Mouse (Mus musculus) ES-Bruce4 (cell line): Measurements from ENCODE around the gene Slc25a4. TPM values are rescaled to one million over a fixed set of nuclear protein-coding genes. Genes with fewer than 3 reads are reported as not detected.
A peak's percentile ranks its signal among the peaks of the same experiment; 100 is the strongest.
"Not testable (repeated sequence)": the region's sequence is repeated elsewhere in the genome, so short reads cannot be mapped to it uniquely, and the experiment has no call there.

ENCODE experiments used
- H3K27ac ChIP-seq: 2 replicates; pipeline ENCODE4 v1.5.1; 2012; ENCODE audit warnings: low read length, inconsistent platforms; ENCODE audit not compliant: insufficient read depth
- H3K27me3 ChIP-seq: 2 replicates; pipeline ENCODE4 v1.6.1; 2012; ENCODE audit warnings: mild to moderate bottlenecking, low read length, inconsistent platforms; ENCODE audit not compliant: control insufficient read depth, poor library complexity, insufficient read depth, severe bottlenecking
- H3K36me3 ChIP-seq: 2 replicates; pipeline ENCODE4 v1.6.1; 2012; ENCODE audit warnings: inconsistent platforms, mild to moderate bottlenecking, low read length, moderate library complexity; ENCODE audit not compliant: control insufficient read depth, poor library complexity, insufficient read depth, severe bottlenecking
- H3K4me1 ChIP-seq: one replicate; pipeline ENCODE4 v1.8.1; 2011; ENCODE audit warnings: low read length; ENCODE audit not compliant: control insufficient read depth, insufficient read depth
- H3K4me3 ChIP-seq: 2 replicates; pipeline ENCODE4 v1.5.1; 2011; ENCODE audit warnings: low read depth, mild to moderate bottlenecking, low read length
- H3K9ac ChIP-seq: 2 replicates; pipeline ENCODE4 v1.6.1; 2012; ENCODE audit warnings: low read depth, mild to moderate bottlenecking, inconsistent platforms; ENCODE audit not compliant: poor library complexity, severe bottlenecking
- H3K9me3 ChIP-seq: replicated peaks from 2 replicates; pipeline ENCODE4 v1.6.1; 2012; ENCODE audit warnings: mild to moderate bottlenecking, low read length, inconsistent platforms; ENCODE audit not compliant: control insufficient read depth, poor library complexity, insufficient read depth, severe bottlenecking
- CTCF ChIP-seq: IDR thresholded peaks from one replicate; pipeline ENCODE4 v1.8.1; 2011; ENCODE audit warnings: low read depth, low read length
- EP300 ChIP-seq: IDR thresholded peaks from 2 replicates; pipeline ENCODE4 v1.6.1; 2011; ENCODE audit warnings: low read depth, low read length; ENCODE audit not compliant: insufficient read depth
- POLR2A ChIP-seq: IDR thresholded peaks from one replicate; pipeline ENCODE4 v1.8.1; 2011; ENCODE audit warnings: low read length; ENCODE audit not compliant: insufficient read depth
- polyA plus RNA-seq: library from polyadenylated mRNA; stranded (reverse); fragments of >200 nt; gene quantifications from 2 replicates; pipeline ENCODE4 v1.2.4, GENCODE M21; 2011; ENCODE audit warnings: low read depth; ENCODE audit not compliant: missing spikeins, insufficient read depth, insufficient read length

Gene Slc25a4
- polyA plus RNA-seq, 1 experiment, result 183 TPM

DNA sequence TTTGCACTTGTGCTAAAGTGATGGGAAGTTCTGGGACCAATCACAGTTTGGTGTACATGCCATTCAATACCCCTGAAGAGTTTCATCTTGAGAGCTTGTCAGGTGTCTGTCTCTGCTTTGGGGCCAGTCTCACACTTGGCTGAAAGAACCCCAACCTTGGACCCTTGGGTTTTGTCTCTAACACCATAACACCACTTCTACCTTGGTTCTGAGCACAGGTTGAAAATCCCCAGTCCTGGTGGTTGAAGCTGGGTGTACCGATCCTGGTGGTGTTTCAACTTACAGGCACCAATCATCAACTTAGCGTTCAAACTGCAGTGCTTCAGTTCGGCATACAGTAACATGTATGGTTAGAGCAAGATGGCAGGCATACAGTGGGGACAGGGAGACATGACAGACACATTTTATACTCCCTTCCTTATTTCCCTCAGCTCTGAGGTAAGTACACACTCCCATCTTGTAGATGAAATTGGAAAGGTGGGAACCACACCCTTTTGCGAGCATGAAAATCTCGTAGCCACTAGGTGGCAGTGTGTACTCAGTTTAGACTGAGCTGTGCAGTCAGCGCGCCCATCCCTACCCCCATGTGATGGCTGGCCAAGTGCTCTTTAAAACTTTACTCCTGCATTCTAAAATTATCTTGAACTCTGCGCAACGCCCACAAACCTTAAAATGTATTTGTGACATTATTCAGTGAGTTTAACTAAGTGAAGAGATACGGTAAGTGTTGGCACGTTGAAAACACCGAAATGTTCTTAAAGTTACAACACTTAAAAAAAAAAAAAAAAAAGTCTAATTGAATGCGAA, 30.7 kb upstream of the Slc25a4 start:
- Histone ChIP-seq H3K9ac (no peak overlapping the region), H3K27ac (no peak overlapping the region), H3K36me3 (no peaks in the 10 kb centered on the region), H3K4me1 (no peaks in the 10 kb centered on the region), H3K27me3 (peaks cover 2% of the 10 kb centered on the region; the same call in 1 of the 2 replicates), H3K4me3 (no peak overlapping the region), H3K9me3 (no peaks in the 10 kb centered on the region)
- TF ChIP-seq POLR2A (no peak), CTCF (peak; percentile 82), EP300 (no peak)

DNA sequence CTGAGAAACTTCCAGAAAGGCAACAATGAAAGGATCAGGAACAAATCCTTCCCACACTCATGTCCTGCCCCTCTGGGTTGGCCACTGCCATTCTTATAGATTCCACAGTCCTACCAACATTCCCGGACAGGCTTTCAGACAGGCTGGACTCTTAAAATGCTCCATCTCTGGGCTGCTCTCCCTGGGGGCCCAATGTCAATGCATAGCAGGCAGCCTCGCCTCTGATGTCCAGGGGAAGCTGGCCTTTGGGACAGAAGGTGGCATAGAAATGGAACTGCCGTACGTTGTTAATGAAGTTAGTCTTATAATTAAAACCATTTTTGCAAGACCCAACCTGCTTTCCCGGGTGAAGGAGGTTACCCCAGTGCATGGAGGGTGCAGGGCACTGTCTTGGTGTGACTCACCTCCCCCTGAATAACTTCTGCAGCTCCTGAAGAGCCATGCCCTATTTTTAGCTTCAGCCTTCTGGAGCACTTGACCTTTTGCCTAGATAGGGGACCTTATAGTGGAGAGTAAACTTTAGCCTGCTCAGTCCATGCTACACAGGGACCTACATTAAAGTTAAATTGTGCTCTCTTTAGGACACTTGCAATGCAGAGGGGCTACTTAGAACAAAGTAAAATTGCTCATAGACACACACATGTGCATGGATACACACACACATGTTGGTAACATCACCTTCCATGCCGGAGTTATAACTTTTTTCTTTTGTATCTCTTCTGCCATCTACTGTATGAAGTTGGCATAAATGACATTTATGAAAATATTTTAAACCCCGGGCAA, 25.5 kb upstream of the Slc25a4 start:
- Histone ChIP-seq H3K4me1 (no peaks in the 10 kb centered on the region), H3K9ac (no peak overlapping the region), H3K9me3 (no peaks in the 10 kb centered on the region), H3K27ac (no peak overlapping the region), H3K4me3 (no peak overlapping the region), H3K36me3 (no peaks in the 10 kb centered on the region), H3K27me3 (peaks cover 3% of the 10 kb centered on the region)
- no peak for TF ChIP-seq CTCF
- no peak for TF ChIP-seq POLR2A

DNA sequence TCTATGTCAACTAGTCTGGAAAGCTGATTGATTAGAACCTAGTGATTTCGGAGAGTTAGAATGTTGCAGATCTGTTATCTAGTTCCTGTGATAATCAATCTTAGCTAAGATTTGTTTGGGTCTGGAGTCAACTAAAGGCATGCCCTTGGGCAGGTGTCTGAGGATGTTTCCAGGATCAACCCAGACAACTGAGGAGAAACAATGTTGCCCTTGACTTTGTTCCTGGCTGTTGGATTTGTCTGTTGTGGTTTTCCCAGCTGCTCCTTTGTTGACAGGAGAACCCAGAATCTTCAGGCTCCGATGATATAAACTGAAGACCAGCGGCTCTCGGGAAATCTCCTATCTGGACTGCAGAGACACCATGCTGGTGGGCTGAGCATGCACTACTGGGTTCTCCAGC, 23.7 kb upstream of the Slc25a4 start:
- Histone ChIP-seq H3K9me3 (no peaks in the 10 kb centered on the region), H3K9ac (no peak overlapping the region), H3K27ac (no peak overlapping the region), H3K27me3 (peaks cover 1% of the 10 kb centered on the region), H3K4me3 (no peak overlapping the region), H3K36me3 (no peaks in the 10 kb centered on the region), H3K4me1 (no peaks in the 10 kb centered on the region)
- TF ChIP-seq EP300 (no peak), POLR2A (no peak), CTCF (no peak)

GRCm38 (mm10) chr8:46232798-46233197, 21.7 kb upstream of the Slc25a4 start:
- Histone ChIP-seq H3K4me3 (no peak overlapping the region), H3K9ac (no peak overlapping the region), H3K27ac (no peak overlapping the region), H3K27me3 (peaks cover 1% of the 10 kb centered on the region), H3K36me3 (no peaks in the 10 kb centered on the region), H3K4me1 (no peaks in the 10 kb centered on the region), H3K9me3 (no peaks in the 10 kb centered on the region; the same call in 1 of the 2 replicates)
- no peak for TF ChIP-seq CTCF
- TF ChIP-seq EP300, result no peak
- no peak for TF ChIP-seq POLR2A

GRCm38 (mm10) chr8:46231968-46232367, 20.9 kb upstream of the Slc25a4 start:
- not testable (repeated sequence) for H3K4me3 ChIP-seq, H3K27ac ChIP-seq, H3K27me3 ChIP-seq, H3K9ac ChIP-seq, H3K4me1 ChIP-seq, H3K9me3 ChIP-seq, H3K36me3 ChIP-seq

DNA sequence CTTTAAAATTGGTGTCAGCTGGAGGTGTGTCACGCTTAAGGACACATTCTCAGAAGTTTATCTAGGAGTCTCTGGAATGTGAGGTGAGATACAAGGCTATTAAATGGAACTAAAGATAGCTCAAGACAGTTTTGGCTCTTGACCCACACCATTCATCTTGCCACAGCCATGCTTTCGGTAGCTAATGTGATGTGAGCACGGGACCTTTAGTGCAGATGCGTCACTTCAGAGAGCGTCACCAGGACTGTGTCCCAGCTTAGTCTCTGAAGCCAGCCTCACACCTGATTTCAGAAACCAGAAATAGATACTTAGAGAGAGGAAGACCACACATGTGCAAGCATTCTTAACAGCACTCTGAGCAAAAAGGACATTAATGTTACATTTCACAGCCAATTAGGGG, 15.5 kb upstream of the Slc25a4 start:
- Histone ChIP-seq H3K9me3 (no peaks in the 10 kb centered on the region; the same call in 1 of the 2 replicates), H3K27ac (no peak overlapping the region), H3K9ac (no peak overlapping the region), H3K36me3 (no peaks in the 10 kb centered on the region), H3K4me3 (no peak overlapping the region), H3K4me1 (no peaks in the 10 kb centered on the region), H3K27me3 (peaks cover 3% of the 10 kb centered on the region; the same call in 1 of the 2 replicates)
- TF ChIP-seq POLR2A (no peak), EP300 (no peak), CTCF (no peak)
